Mouse (Mus musculus) cerebellum, postnatal 14 days (tissue): ENCODE data around the gene Obp1b.
"Not testable (repeated sequence)": the region's sequence is repeated elsewhere in the genome, so short reads cannot be mapped to it uniquely, and the experiment has no call there.

Experiments used
- DNase-seq, 2 experiments: peaks; one replicate each; pipeline ENCODE4 v3.0.0; 2021; ENCODE audit warnings: mixed read lengths in 2 of 2

The Obp1b gene

GRCm38 (mm10) chrX:78186477-78186876, at the start of gene Obp1b:
Gene Obp1b (plus strand): TSS chrX:78186777.
- DNase-seq: not testable (repeated sequence)

GRCm38 (mm10) chrX:78202220-78202619, 15.6 kb downstream of the Obp1b start:
- DNase-seq: not testable (repeated sequence)

- no peak for DNase-seq
Observed at GRCm38 (mm10) chrX:78202829-78203228, 16.3 kb downstream of the Obp1b start.
